Mouse (Mus musculus): ENCODE results near the gene Haus6.
"Not testable (repeated sequence)": the region's sequence is repeated elsewhere in the genome, so short reads cannot be mapped to it uniquely, and the experiment has no call there.

Gene Haus6

GRCm38 (mm10) chr4:86611524-86612288 lies at the start of gene Haus6:
Haus6 (minus strand) TSS chr4:86612055.
- peak; percentile 91 to 94 for DNase-seq (ENCODE audit: low spot score in 2 of 2)

GRCm38 (mm10) chr4:86657176-86657575 lies 45.3 kb upstream of the Haus6 start:
- DNase-seq (ENCODE audit: low spot score in 2 of 2) = no peak

GRCm38 (mm10) chr4:86656410-86656809 lies 44.6 kb upstream of the Haus6 start:
- DNase-seq (ENCODE audit: low spot score in 2 of 2) = not testable (repeated sequence)

- no peak for DNase-seq (ENCODE audit: low spot score in 2 of 2)
These were observed 40.0 kb upstream of the Haus6 start for GRCm38 (mm10) chr4:86651686-86652384.

GRCm38 (mm10) chr4:86648394-86648793 lies 36.5 kb upstream of the Haus6 start:
- not testable (repeated sequence) for DNase-seq (ENCODE audit: low spot score in 2 of 2)

- DNase-seq (ENCODE audit: low spot score in 2 of 2) = not testable (repeated sequence)
These were observed 25.7 kb upstream of the Haus6 start for GRCm38 (mm10) chr4:86637561-86637960.

GRCm38 (mm10) chr4:86634873-86635272 lies 23.0 kb upstream of the Haus6 start:
- DNase-seq (ENCODE audit: low spot score in 2 of 2) = not testable (repeated sequence)

GRCm38 (mm10) chr4:86634312-86634711 lies 22.5 kb upstream of the Haus6 start:
- not testable (repeated sequence) for DNase-seq (ENCODE audit: low spot score in 2 of 2)

GRCm38 (mm10) chr4:86632556-86632955 lies 20.7 kb upstream of the Haus6 start:
- DNase-seq (ENCODE audit: low spot score in 2 of 2) = not testable (repeated sequence)

GRCm38 (mm10) chr4:86631831-86632230 lies 20.0 kb upstream of the Haus6 start:
- DNase-seq (ENCODE audit: low spot score in 2 of 2) = no peak

GRCm38 (mm10) chr4:86626496-86626895 lies 14.6 kb upstream of the Haus6 start:
- not testable (repeated sequence) for DNase-seq (ENCODE audit: low spot score in 2 of 2)

GRCm38 (mm10) chr4:86625463-86625862 lies 13.6 kb upstream of the Haus6 start:
- DNase-seq (ENCODE audit: low spot score in 2 of 2) = no peak

GRCm38 (mm10) chr4:86622532-86622931 lies 10.7 kb upstream of the Haus6 start:
- DNase-seq (ENCODE audit: low spot score in 2 of 2) = not testable (repeated sequence)

- no peak for DNase-seq (ENCODE audit: low spot score in 2 of 2)
These were observed 10.3 kb upstream of the Haus6 start for GRCm38 (mm10) chr4:86622116-86622515.

GRCm38 (mm10) chr4:86620506-86620905 lies 8.7 kb upstream of the Haus6 start:
- peak; percentile 31 to 37 for DNase-seq (ENCODE audit: low spot score in 2 of 2)

- no peak for DNase-seq (ENCODE audit: low spot score in 2 of 2)
These were observed 400 bp upstream of the Haus6 start for GRCm38 (mm10) chr4:86612289-86612620.

GRCm38 (mm10) chr4:86591304-86591703 lies 20.6 kb downstream of the Haus6 start:
- DNase-seq (ENCODE audit: low spot score in 2 of 2) = no peak

GRCm38 (mm10) chr4:86588236-86588635 lies 23.6 kb downstream of the Haus6 start:
- no peak for DNase-seq (ENCODE audit: low spot score in 2 of 2)

- no peak for DNase-seq (ENCODE audit: low spot score in 2 of 2)
These were observed 31.3 kb downstream of the Haus6 start for GRCm38 (mm10) chr4:86580591-86580990.

- no peak for DNase-seq (ENCODE audit: low spot score in 2 of 2)
These were observed 31.8 kb downstream of the Haus6 start for GRCm38 (mm10) chr4:86580056-86580455.

GRCm38 (mm10) chr4:86576630-86577225 lies 35.1 kb downstream of the Haus6 start:
- no peak for DNase-seq (ENCODE audit: low spot score in 2 of 2)

- DNase-seq (ENCODE audit: low spot score in 2 of 2) = peak in 1 of 2 experiments; percentile 39
These were observed 35.7 kb downstream of the Haus6 start for GRCm38 (mm10) chr4:86576120-86576541.
